Mouse (Mus musculus) stomach, postnatal 0 days (tissue): ENCODE measurements around the gene Tex14. TPM values are rescaled to one million over a fixed set of nuclear protein-coding genes. Genes with fewer than 3 reads are reported as not detected.
"Not testable (repeated sequence)": the region's sequence is repeated elsewhere in the genome, so short reads cannot be mapped to it uniquely, and the experiment has no call there.

Experiments used
- ATAC-seq: fragments of 200-750 bp; cut with Nextera tagmentation; 2 replicates; pipeline ENCODE4 v1.8.0; 2017; ENCODE audit not compliant: low FRiP score, low TSS enrichment
- DNase-seq: peaks from one replicate; pipeline ENCODE4 v3.0.0-alpha.2; 2016; ENCODE audit warnings: low spot score
- H3K27ac ChIP-seq: fragments of 300-500 bp; sonication (generic); replicated peaks from 2 replicates; pipeline ENCODE4 v1.5.1; 2014; ENCODE audit warnings: mild to moderate bottlenecking, control low read depth
- H3K27me3 ChIP-seq: fragments of 300-500 bp; sonication (generic); 2 replicates; pipeline ENCODE4 v1.6.1; 2014; ENCODE audit warnings: low read length; ENCODE audit not compliant: control insufficient read depth, insufficient read depth
- H3K36me3 ChIP-seq: fragments of 300-500 bp; sonication (generic); 2 replicates; pipeline ENCODE4 v1.6.1; 2014; ENCODE audit warnings: low read length, mixed read lengths; ENCODE audit not compliant: control insufficient read depth, insufficient read depth
- H3K4me1 ChIP-seq: fragments of 300-500 bp; sonication (generic); replicated peaks from 2 replicates; pipeline ENCODE4 v1.6.1; 2014; ENCODE audit warnings: antibody characterized with exemption; ENCODE audit not compliant: control insufficient read depth, insufficient read depth
- H3K4me2 ChIP-seq: fragments of 300-500 bp; sonication (generic); replicated peaks from 2 replicates; pipeline ENCODE4 v1.6.1; 2014; ENCODE audit warnings: low read depth, mild to moderate bottlenecking, control low read depth, moderate library complexity
- H3K4me3 ChIP-seq: fragments of 300-500 bp; sonication (generic); 2 replicates; pipeline ENCODE4 v1.5.1; 2014; ENCODE audit warnings: low read depth, low read length, control low read depth
- H3K9ac ChIP-seq: fragments of 300-500 bp; sonication (generic); 2 replicates; pipeline ENCODE4 v1.6.1; 2014; ENCODE audit warnings: mild to moderate bottlenecking, low read length, control low read depth, mixed read lengths
- H3K9me3 ChIP-seq: fragments of 300-500 bp; sonication (generic); 2 replicates; pipeline ENCODE4 v1.6.1; 2016; ENCODE audit warnings: low read length; ENCODE audit not compliant: control insufficient read depth
- CTCF ChIP-seq: IDR thresholded peaks from 2 replicates; pipeline ENCODE4 v1.5.1; 2016; ENCODE audit warnings: antibody characterized with exemption, low read depth, mild to moderate bottlenecking, moderate library complexity
- EP300 ChIP-seq: optimal IDR thresholded peaks from 2 replicates; pipeline ENCODE3; 2016; ENCODE audit warnings: antibody characterized with exemption
- WGBS: fragments of 180-500 bp; shearing (Covaris S2); extraction: QIAGEN DNeasy Blood & Tissue Kit; methylation state at CpG from one replicate; pipeline ENCODE4 v1.1.7; 2014; 5-methylcytosine and 5-hydroxymethylcytosine counted together
- polyA plus RNA-seq: library from polyadenylated mRNA; unstranded; fragments of >200 nt; fragmentation: Nextera tagmentation; extraction: Ambion mirVana; gene quantifications from 2 replicates; pipeline ENCODE4 v1.2.1, GENCODE M21; 2015

Gene Tex14
- polyA plus RNA-seq, 1 experiment from 2014 or later, result 0.98 TPM

DNA sequence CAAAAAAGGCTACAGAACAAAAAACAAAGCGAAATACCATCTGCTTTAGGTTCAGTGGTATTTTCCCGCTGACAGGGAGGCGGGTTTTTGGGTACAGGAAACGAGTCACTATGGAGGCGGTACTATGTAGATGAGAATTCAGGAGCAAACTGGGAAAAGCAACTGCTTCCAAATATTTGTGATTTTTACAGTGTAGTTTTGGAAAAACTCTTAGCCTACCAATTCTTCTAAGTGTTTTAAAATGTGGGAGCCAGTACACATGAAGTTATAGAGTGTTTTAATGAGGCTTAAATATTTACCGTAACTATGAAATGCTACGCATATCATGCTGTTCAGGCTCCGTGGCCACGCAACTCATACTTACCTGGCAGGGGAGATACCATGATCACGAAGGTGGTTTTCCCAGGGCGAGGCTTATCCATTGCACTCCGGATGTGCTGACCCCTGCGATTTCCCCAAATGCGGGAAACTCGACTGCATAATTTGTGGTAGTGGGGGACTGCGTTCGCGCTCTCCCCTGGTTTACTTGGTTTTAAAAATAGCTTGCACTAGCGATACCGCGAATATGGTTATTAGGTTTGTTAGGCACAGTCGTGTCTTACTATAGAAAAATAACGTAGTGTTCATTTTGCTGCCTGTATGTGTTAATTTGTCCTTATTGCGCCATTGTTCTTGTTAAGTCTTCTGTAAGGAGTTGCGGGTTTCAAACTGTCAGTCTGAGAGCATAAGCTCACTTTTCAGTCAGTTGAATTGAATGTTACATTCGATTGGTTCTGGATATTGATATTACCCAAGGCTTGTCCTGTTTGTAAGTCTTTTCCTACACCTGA lies 17.9 kb downstream of the Tex14 start:
- H3K4me2 ChIP-seq, result peak overlapping the region; percentile 56
- peak overlapping the region; percentile 85 for H3K27ac ChIP-seq
- no peaks in the 10 kb centered on the region for H3K9me3 ChIP-seq
- WGBS, result under 1% methylated on average over 26 of the region's 26 CpGs
- H3K4me1 ChIP-seq, result no peaks in the 10 kb centered on the region
- H3K27me3 ChIP-seq, result no peaks in the 10 kb centered on the region
- DNase-seq, result peak; percentile 73
- H3K36me3 ChIP-seq, result no peaks in the 10 kb centered on the region
- peak; percentile 83 for ATAC-seq
- H3K4me3 ChIP-seq, result peak overlapping the region; percentile 37
- peak overlapping the region; percentile 50 for H3K9ac ChIP-seq
- peak; percentile 98 for TF ChIP-seq EP300
- TF ChIP-seq CTCF, result no peak

DNA sequence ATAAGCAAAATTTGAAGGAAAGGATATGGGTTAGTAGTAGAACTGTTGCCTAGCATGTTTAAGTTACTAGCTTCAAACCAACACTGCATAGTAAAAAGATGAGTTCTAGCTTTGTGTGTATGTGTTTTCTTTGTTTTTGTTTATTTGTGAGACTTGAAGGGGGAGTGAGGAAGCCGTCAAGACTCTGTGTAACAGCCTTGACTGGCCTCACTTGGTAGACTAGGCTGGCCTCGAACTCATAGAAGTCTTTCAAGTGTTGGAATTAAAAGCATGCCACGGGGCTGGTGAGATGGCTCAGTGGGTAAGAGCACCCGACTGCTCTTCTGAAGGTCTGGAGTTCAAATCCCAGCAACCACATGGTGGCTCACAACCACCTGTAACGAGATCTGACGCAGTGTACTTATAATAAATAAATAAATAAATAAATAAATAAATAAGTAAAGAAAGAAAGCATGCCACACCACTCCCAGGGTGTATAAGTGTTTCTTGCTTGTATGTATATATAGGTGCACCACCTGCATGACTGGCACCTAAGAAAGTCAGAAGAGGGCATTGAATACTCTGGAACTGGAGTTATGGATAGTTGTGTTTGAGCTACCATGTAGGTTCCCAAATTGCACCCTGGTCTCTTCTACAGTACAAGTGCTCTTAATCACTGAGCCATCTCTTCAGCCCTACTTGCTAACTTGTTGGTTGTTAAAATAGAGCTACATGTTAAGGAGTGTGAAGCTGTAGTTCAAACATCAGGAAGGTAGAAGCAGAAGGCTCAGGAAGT lies 18.9 kb downstream of the Tex14 start:
- WGBS, result 43% methylated on average over 6 of the region's 6 CpGs
- Histone ChIP-seq H3K4me2 (no peak overlapping the region; the same call in 1 of the 2 replicates), H3K36me3 (no peaks in the 10 kb centered on the region), H3K27me3 (no peaks in the 10 kb centered on the region), H3K9me3 (no peaks in the 10 kb centered on the region), H3K4me3 (no peak overlapping the region), H3K9ac (no peak overlapping the region), H3K27ac (0 out of 2 replicates have a peak overlapping the region, but pooled peaks have one; percentile 13), H3K4me1 (no peaks in the 10 kb centered on the region)
- TF ChIP-seq EP300, result no peak
- TF ChIP-seq CTCF, result no peak
- DNase-seq (no peak), ATAC-seq (no peak)

DNA sequence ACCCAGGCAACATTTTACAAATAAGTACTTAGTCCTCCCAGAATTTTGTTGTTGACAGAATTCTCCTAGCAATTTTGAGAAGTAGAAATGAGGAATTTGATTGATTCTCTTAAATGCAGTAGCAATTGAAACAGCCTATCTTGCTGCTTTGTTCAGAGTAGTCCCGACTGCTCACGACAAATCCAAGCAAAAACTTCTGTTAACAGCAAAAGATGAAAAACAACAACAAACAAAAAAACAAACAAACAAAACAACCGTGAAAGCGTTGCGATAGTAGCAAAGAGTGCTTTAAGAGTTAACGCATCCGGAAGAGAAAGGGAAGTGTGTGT lies 21.2 kb downstream of the Tex14 start:
- ATAC-seq (no peak), DNase-seq (no peak)
- peak overlapping the region; percentile 50 for H3K4me2 ChIP-seq
- H3K9ac ChIP-seq, result peak overlapping the region; percentile 38; the same call in 1 of the 2 replicates
- H3K4me3 ChIP-seq, result peak overlapping the region; percentile 33
- H3K27ac ChIP-seq, result peak overlapping the region; percentile 53; the same call in 1 of the 2 replicates
- WGBS, result under 1% methylated on average over 7 of the region's 7 CpGs
- no peaks in the 10 kb centered on the region for H3K36me3 ChIP-seq
- no peaks in the 10 kb centered on the region for H3K27me3 ChIP-seq
- TF ChIP-seq CTCF, result no peak
- no peak for TF ChIP-seq EP300
- H3K4me1 ChIP-seq, result no peaks in the 10 kb centered on the region
- no peaks in the 10 kb centered on the region for H3K9me3 ChIP-seq

DNA sequence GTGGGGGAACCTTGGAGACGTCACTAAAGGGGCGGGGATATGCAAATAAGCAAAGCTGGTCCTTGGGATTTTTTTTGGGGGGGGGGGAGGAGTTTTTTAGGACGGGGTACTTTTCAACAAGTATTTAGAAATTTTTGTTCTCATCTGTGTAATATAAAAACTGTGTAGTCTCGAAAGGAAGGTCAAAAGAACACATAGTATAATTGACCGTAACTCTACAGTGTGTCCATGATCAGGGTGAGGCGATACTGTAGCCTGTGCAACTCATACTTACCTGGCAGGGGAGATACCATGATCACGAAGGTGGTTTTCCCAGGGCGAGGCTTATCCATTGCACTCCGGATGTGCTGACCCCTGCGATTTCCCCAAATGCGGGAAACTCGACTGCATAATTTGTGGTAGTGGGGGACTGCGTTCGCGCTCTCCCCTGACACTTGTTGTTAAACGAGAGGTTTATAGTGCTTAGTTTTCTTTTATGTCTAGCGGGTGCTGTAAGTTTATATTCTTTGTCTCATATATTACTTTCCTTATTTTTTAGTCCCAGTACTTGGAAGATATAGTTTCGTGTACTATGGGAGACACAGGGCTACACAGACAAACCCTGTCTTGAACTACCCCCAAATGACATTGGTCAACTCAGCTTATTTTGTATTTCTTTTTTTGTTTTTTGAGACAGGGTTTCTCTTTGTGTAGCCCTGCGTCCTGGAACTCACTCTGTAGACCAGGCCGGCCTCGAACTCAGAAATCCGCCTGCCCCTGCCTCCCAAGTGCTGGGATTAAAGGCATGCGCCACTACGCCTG lies 21.8 kb downstream of the Tex14 start:
- not testable (repeated sequence) for H3K36me3 ChIP-seq, H3K4me1 ChIP-seq, H3K27me3 ChIP-seq, H3K9me3 ChIP-seq
- TF ChIP-seq EP300, result peak; percentile 93
- WGBS, result under 1% methylated on average over 23 of the region's 24 CpGs
- Histone ChIP-seq H3K9ac (peak overlapping the region; percentile 38; the same call in 1 of the 2 replicates), H3K4me2 (peak overlapping the region; percentile 50), H3K4me3 (peak overlapping the region; percentile 33), H3K27ac (peak overlapping the region; percentile 53; the same call in 1 of the 2 replicates)
- peak; percentile 79 for DNase-seq
- ATAC-seq, result peak; percentile 90

DNA sequence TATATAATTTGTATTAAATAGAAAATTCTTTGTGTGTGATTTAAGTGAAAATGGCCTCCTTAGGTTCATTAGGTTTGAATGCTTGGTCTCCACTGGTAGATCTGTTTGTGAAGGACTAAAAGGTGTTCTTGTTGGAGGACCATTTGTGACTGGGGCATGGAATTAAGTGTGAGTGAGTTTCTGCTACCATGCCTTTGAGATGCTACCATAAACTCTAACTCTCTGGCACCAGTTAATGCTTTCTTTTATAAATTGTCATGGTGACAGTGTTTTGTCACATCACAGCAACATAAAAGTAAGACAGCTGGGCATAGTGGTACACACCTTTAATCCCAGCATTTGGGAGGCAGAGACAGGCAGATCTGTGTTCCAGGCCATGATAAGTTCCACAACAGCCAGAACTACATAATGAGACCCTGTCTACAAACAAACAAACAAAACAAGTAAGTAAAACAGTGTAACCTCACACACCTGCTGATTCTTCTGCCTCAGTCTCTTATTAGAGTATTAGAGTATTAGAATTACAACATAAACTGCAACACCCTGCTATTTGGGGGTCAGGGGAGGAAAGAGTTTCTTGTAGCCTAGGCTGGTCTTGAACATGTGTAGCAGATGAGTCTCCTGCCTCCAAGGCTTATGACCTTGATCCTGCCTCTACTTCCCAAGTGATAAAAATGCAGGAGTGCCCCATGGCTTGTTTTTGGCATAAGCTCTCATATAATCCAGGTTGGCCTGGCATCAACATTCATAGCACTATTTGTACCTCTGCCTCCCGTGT lies 22.6 kb downstream of the Tex14 start:
- Histone ChIP-seq H3K9ac (no peak overlapping the region), H3K36me3 (no peaks in the 10 kb centered on the region), H3K4me2 (no peak overlapping the region), H3K27me3 (no peaks in the 10 kb centered on the region), H3K9me3 (no peaks in the 10 kb centered on the region), H3K4me1 (no peaks in the 10 kb centered on the region), H3K4me3 (no peak overlapping the region), H3K27ac (peak overlapping the region; percentile 35; the same call in 1 of the 2 replicates)
- WGBS, result 47% methylated on average over 1 of the region's 1 CpGs
- DNase-seq (no peak), ATAC-seq (no peak)
- TF ChIP-seq EP300 (no peak), CTCF (no peak)
